Mouse (Mus musculus): ENCODE data around the gene Ttc17. TPM values are rescaled to one million over a fixed set of nuclear protein-coding genes. Genes with fewer than 3 reads are reported as not detected.

Ttc17 gene
- polyA plus RNA-seq, 1 experiment from 2014 or later, result 15.8 TPM

GRCm38 (mm10) chr2:94283526-94283925 is 123.0 kb downstream of the Ttc17 start:
- no peak for ATAC-seq (ENCODE audit: low FRiP score, low read depth)
- Histone ChIP-seq H3K4me3 (no peak overlapping the region), H3K4me1 (0 out of 2 replicates have a peak, but pooled peaks cover 2% of the 10 kb centered on the region), H3K27ac (no peak overlapping the region), H3K27me3 (replicated peaks) (no peaks in the 10 kb centered on the region; the same call in 1 of the 2 replicates), H3K9me3 (no peaks in the 10 kb centered on the region), H3K36me3 (no peaks in the 10 kb centered on the region), H3K4me2 (replicated peaks) (no peak overlapping the region), H3K9ac (no peak overlapping the region)
- 85% methylated on average over 6 of the region's 6 CpGs for WGBS

GRCm38 (mm10) chr2:94279596-94279995 is 126.9 kb downstream of the Ttc17 start:
- Histone ChIP-seq H3K9me3 (no peaks in the 10 kb centered on the region), H3K4me1 (no peaks in the 10 kb centered on the region), H3K36me3 (no peaks in the 10 kb centered on the region), H3K27me3 (replicated peaks) (peaks cover 3% of the 10 kb centered on the region), H3K4me2 (replicated peaks) (no peak overlapping the region), H3K9ac (no peak overlapping the region), H3K27ac (no peak overlapping the region), H3K4me3 (no peak overlapping the region)
- WGBS, result 81% methylated on average over 5 of the region's 5 CpGs
- ATAC-seq (ENCODE audit: low FRiP score, low read depth), result no peak

- Histone ChIP-seq H3K4me1 (0 out of 2 replicates have a peak, but pooled peaks cover 2% of the 10 kb centered on the region), H3K9ac (no peak overlapping the region), H3K9me3 (no peaks in the 10 kb centered on the region), H3K36me3 (no peaks in the 10 kb centered on the region), H3K4me3 (no peak overlapping the region), H3K27me3 (replicated peaks) (peaks cover 13% of the 10 kb centered on the region), H3K27ac (no peak overlapping the region), H3K4me2 (replicated peaks) (no peak overlapping the region)
- ATAC-seq (ENCODE audit: low FRiP score, low read depth), result no peak
- WGBS, result 69% methylated on average over 4 of the region's 4 CpGs
Observed at GRCm38 (mm10) chr2:94276103-94276502, 130.4 kb downstream of the Ttc17 start.

GRCm38 (mm10) chr2:94275658-94276057 is 130.8 kb downstream of the Ttc17 start:
- ATAC-seq (ENCODE audit: low FRiP score, low read depth), result no peak

GRCm38 (mm10) chr2:94273154-94274021 is 133.1 kb downstream of the Ttc17 start:
- Histone ChIP-seq H3K27me3 (replicated peaks) (peaks cover 13% of the 10 kb centered on the region), H3K27ac (no peak overlapping the region)

More at GRCm38 (mm10) chr2:94275658-94276057, 130.8 kb downstream of the Ttc17 start:
- Histone ChIP-seq H3K4me3 (no peak overlapping the region), H3K27me3 (replicated peaks) (peaks cover 13% of the 10 kb centered on the region), H3K27ac (no peak overlapping the region), H3K9me3 (no peaks in the 10 kb centered on the region), H3K9ac (no peak overlapping the region), H3K36me3 (no peaks in the 10 kb centered on the region), H3K4me2 (replicated peaks) (no peak overlapping the region), H3K4me1 (0 out of 2 replicates have a peak, but pooled peaks cover 2% of the 10 kb centered on the region)
- WGBS, result 89% methylated on average over 3 of the region's 3 CpGs

GRCm38 (mm10) chr2:94271176-94271575 is 135.3 kb downstream of the Ttc17 start:
- Histone ChIP-seq H3K4me1 (peaks cover 10% of the 10 kb centered on the region; the same call in 1 of the 2 replicates), H3K27me3 (replicated peaks) (peaks cover 19% of the 10 kb centered on the region), H3K9ac (no peak overlapping the region), H3K9me3 (no peaks in the 10 kb centered on the region), H3K36me3 (no peaks in the 10 kb centered on the region), H3K4me2 (replicated peaks) (no peak overlapping the region), H3K4me3 (no peak overlapping the region), H3K27ac (no peak overlapping the region)
- no peak for ATAC-seq (ENCODE audit: low FRiP score, low read depth)
- 93% methylated on average over 10 of the region's 10 CpGs for WGBS

More at GRCm38 (mm10) chr2:94273154-94274021, 133.1 kb downstream of the Ttc17 start:
- Histone ChIP-seq H3K9ac (peak overlapping the region; percentile 71), H3K4me2 (replicated peaks) (peak overlapping the region; percentile 96), H3K9me3 (no peaks in the 10 kb centered on the region), H3K4me3 (peak overlapping the region; percentile 51), H3K4me1 (0 out of 2 replicates have a peak, but pooled peaks cover 2% of the 10 kb centered on the region), H3K36me3 (no peaks in the 10 kb centered on the region)
- WGBS, result under 1% methylated on average over 67 of the region's 72 CpGs
- ATAC-seq (ENCODE audit: low FRiP score, low read depth), result peak; percentile 91

GRCm38 (mm10) chr2:94268835-94269234 is 137.7 kb downstream of the Ttc17 start:
- H3K4me3 ChIP-seq, result no peak overlapping the region
- ATAC-seq (ENCODE audit: low FRiP score, low read depth), result no peak
- H3K36me3 ChIP-seq, result no peaks in the 10 kb centered on the region
- no peak overlapping the region for H3K4me2 ChIP-seq (replicated peaks)
- no peak overlapping the region for H3K9ac ChIP-seq
- no peaks in the 10 kb centered on the region for H3K9me3 ChIP-seq
- WGBS, result 88% methylated on average over 8 of the region's 8 CpGs
- H3K27me3 ChIP-seq (replicated peaks), result peaks cover 11% of the 10 kb centered on the region
- H3K27ac ChIP-seq, result no peak overlapping the region
- peaks cover 32% of the 10 kb centered on the region for H3K4me1 ChIP-seq

- 35% methylated on average over 4 of the region's 4 CpGs for WGBS
- H3K27ac ChIP-seq, result no peak overlapping the region
- no peaks in the 10 kb centered on the region for H3K9me3 ChIP-seq
- no peaks in the 10 kb centered on the region for H3K36me3 ChIP-seq
- H3K4me1 ChIP-seq, result peaks cover 37% of the 10 kb centered on the region
- no peak overlapping the region for H3K9ac ChIP-seq
- no peak for ATAC-seq (ENCODE audit: low FRiP score, low read depth)
- H3K27me3 ChIP-seq (replicated peaks), result peaks cover 11% of the 10 kb centered on the region
- no peak overlapping the region for H3K4me3 ChIP-seq
- H3K4me2 ChIP-seq (replicated peaks), result no peak overlapping the region
Observed at GRCm38 (mm10) chr2:94267213-94267850, 139.2 kb downstream of the Ttc17 start.

- ATAC-seq (ENCODE audit: low FRiP score, low read depth), result no peak
- Histone ChIP-seq H3K36me3 (no peaks in the 10 kb centered on the region), H3K27me3 (replicated peaks) (peaks cover 6% of the 10 kb centered on the region), H3K9ac (no peak overlapping the region), H3K4me1 (peaks cover 37% of the 10 kb centered on the region), H3K4me2 (replicated peaks) (0 out of 2 replicates have a peak overlapping the region, but pooled peaks have one; percentile 73), H3K4me3 (no peak overlapping the region), H3K27ac (no peak overlapping the region), H3K9me3 (no peaks in the 10 kb centered on the region)
- 22% methylated on average over 7 of the region's 7 CpGs for WGBS
Observed at GRCm38 (mm10) chr2:94266381-94267160, 139.9 kb downstream of the Ttc17 start.

GRCm38 (mm10) chr2:94265221-94266191 is 141.0 kb downstream of the Ttc17 start:
- Histone ChIP-seq H3K36me3 (no peaks in the 10 kb centered on the region), H3K27me3 (replicated peaks) (peaks cover 6% of the 10 kb centered on the region), H3K27ac (no peak overlapping the region), H3K9ac (peak overlapping the region; percentile 45; the same call in 1 of the 2 replicates), H3K4me2 (replicated peaks) (peak overlapping the region; percentile 73), H3K9me3 (no peaks in the 10 kb centered on the region), H3K4me1 (peaks cover 37% of the 10 kb centered on the region), H3K4me3 (peak overlapping the region; percentile 27)
- peak; percentile 78 for ATAC-seq (ENCODE audit: low FRiP score, low read depth)
- 3% methylated on average over 16 of the region's 16 CpGs for WGBS

GRCm38 (mm10) chr2:94264631-94265098 is 141.8 kb downstream of the Ttc17 start:
- Histone ChIP-seq H3K4me2 (replicated peaks) (peak overlapping the region; percentile 73), H3K4me3 (peak overlapping the region; percentile 27), H3K27me3 (replicated peaks) (peaks cover 6% of the 10 kb centered on the region), H3K36me3 (no peaks in the 10 kb centered on the region), H3K9ac (peak overlapping the region; percentile 45), H3K9me3 (no peaks in the 10 kb centered on the region), H3K27ac (no peak overlapping the region), H3K4me1 (peaks cover 37% of the 10 kb centered on the region)
- peak; percentile 56 for ATAC-seq (ENCODE audit: low FRiP score, low read depth)
- WGBS, result under 1% methylated on average over 12 of the region's 12 CpGs
